Mouse (Mus musculus) midbrain, embryonic 14.5 days (tissue): ENCODE measurements around the gene Cyp1a1. TPM values are rescaled to one million over a fixed set of nuclear protein-coding genes. Genes with fewer than 3 reads are reported as not detected.

Experiments
- ATAC-seq: fragments of 200-750 bp; cut with Nextera tagmentation; 2 replicates; pipeline ENCODE4 v1.8.0; 2017; ENCODE audit warnings: moderate number of reproducible peaks, moderate library complexity; ENCODE audit not compliant: low FRiP score, low TSS enrichment
- DNase-seq: peaks from one replicate; pipeline ENCODE4 v3.0.0-alpha.2; 2015
- H3K27ac ChIP-seq: fragments of 300-500 bp; sonication (generic); replicated peaks from 2 replicates; pipeline ENCODE4 v1.5.1; 2014; ENCODE audit warnings: mild to moderate bottlenecking, low read depth, low read length, moderate library complexity
- H3K27me3 ChIP-seq: fragments of 300-500 bp; sonication (generic); 2 replicates; pipeline ENCODE4 v1.6.1; 2014; ENCODE audit warnings: low read length, control low read depth, mixed read lengths; ENCODE audit not compliant: control insufficient read depth, insufficient read depth
- H3K36me3 ChIP-seq: fragments of 300-500 bp; sonication (generic); 2 replicates; pipeline ENCODE4 v1.6.1; 2014; ENCODE audit warnings: low read length, control low read depth; ENCODE audit not compliant: control insufficient read depth, insufficient read depth
- H3K4me1 ChIP-seq: fragments of 300-500 bp; sonication (generic); 2 replicates; pipeline ENCODE4 v1.6.1; 2014; ENCODE audit warnings: mild to moderate bottlenecking, antibody characterized with exemption, low read length, control low read depth; ENCODE audit not compliant: control insufficient read depth, insufficient read depth
- H3K4me2 ChIP-seq: fragments of 300-500 bp; sonication (generic); 2 replicates; pipeline ENCODE4 v1.6.1; 2014; ENCODE audit warnings: mild to moderate bottlenecking, low read length, moderate library complexity
- H3K4me3 ChIP-seq: fragments of 300-500 bp; sonication (generic); replicated peaks from 2 replicates; pipeline ENCODE4 v1.5.1; 2014; ENCODE audit warnings: low read depth, low read length
- H3K9ac ChIP-seq: fragments of 300-500 bp; sonication (generic); replicated peaks from 2 replicates; pipeline ENCODE4 v1.6.1; 2014; ENCODE audit warnings: mild to moderate bottlenecking, low read length, moderate library complexity
- H3K9me3 ChIP-seq: fragments of 300-500 bp; sonication (generic); 2 replicates; pipeline ENCODE4 v1.6.1; 2016; ENCODE audit warnings: low read length, control low read depth, mixed read lengths; ENCODE audit not compliant: control insufficient read depth
- WGBS: fragments of 180-500 bp; shearing (Covaris S2); extraction: QIAGEN DNeasy Blood & Tissue Kit; methylation state at CpG from one replicate; pipeline ENCODE4 v1.1.7; 2014; 5-methylcytosine and 5-hydroxymethylcytosine counted together
- polyA plus RNA-seq: library from polyadenylated mRNA; unstranded; fragments of >200 nt; fragmentation: Nextera tagmentation; extraction: Ambion mirVana; gene quantifications from 2 replicates; pipeline ENCODE4 v1.2.1, GENCODE M21; 2014

The Cyp1a1 gene
- polyA plus RNA-seq, result 0.08 TPM in 1 of 2 replicates, not detected in the other

DNA sequence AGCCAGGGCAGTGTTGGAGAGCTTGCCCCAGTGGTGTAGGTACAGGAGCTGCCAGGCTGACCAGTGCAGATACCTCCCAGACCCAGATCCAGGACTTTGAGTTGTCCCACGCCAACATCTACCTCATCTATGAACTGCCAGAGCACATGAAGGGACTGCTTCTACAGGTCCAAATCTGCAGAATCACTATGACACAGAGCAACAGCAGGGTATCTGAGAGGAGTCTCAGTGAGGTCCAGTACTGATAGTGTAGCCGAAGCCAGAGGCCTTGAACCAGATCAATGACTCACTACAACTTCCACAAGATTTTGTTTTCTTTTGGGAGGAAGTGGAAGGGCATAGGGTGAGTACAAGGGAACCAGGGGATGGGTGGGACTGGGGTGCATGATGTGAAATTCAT, at the start of gene Cyp1a1:
Cyp1a1 (plus strand) TSS at position 178 of the 400 bp plus-strand sequence.
- Histone ChIP-seq H3K4me1 (no peaks in the 10 kb centered on the region), H3K4me3 (no peak within 1 kb of the TSS), H3K27me3 (no peaks in the 10 kb centered on the region), H3K4me2 (no peak within 1 kb of the TSS), H3K36me3 (no peaks in the 10 kb centered on the region), H3K27ac (no peak within 1 kb of the TSS), H3K9me3 (no peaks in the 10 kb centered on the region), H3K9ac (no peak within 1 kb of the TSS)
- DNase-seq, result no peak
- WGBS, result 82% methylated on average over 2 of the region's 2 CpGs
- ATAC-seq, result no peak

- DNase-seq (no peak), ATAC-seq (no peak)
- peak overlapping the region; percentile 33 for H3K4me2 ChIP-seq
- H3K4me1 ChIP-seq, result peaks cover 64% of the 10 kb centered on the region
- H3K36me3 ChIP-seq, result peaks cover 11% of the 10 kb centered on the region
- peak overlapping the region; percentile 37; the same call in 1 of the 2 replicates for H3K27ac ChIP-seq
- peak overlapping the region; percentile 36; the same call in 1 of the 2 replicates for H3K9ac ChIP-seq
- H3K4me3 ChIP-seq, result no peak overlapping the region
- no peaks in the 10 kb centered on the region for H3K9me3 ChIP-seq
- H3K27me3 ChIP-seq, result no peaks in the 10 kb centered on the region
- 51% methylated on average over 8 of the region's 8 CpGs for WGBS
Observed at GRCm38 (mm10) chr9:57638651-57639459, 48.9 kb upstream of the Cyp1a1 start.

DNA sequence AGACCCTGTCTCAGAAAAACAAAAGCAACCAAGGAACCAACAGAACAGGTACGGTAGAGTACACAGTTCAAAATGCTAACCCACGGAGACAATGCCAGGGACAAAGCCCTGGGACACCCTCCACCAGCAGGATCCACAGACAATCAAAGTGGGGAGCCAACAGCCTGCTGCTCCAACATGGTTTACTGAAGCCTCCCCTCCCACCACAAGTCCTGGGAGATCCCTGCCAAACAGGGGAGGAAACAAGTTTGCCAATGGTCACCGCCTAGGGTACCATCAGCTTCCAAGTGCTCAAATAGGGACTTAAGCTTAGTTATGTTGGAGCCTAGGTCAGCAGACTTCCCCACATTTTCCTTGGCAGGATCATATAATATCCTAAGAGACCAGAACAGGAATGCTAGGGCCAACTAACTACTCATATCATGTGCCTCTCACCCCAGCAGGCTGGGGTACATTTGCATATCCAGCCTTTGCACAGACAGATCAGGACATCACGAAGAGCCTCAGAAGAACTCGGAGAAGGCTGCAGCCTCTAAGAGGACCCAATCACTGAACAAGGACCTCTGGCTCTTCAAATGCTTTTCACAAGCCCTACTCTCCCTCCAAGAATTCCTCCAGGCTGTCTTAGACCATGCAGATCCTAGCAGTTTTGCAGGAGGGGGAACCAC, 47.9 kb upstream of the Cyp1a1 start:
- Histone ChIP-seq H3K9me3 (no peaks in the 10 kb centered on the region), H3K36me3 (peaks cover 11% of the 10 kb centered on the region; the same call in 1 of the 2 replicates), H3K9ac (peak overlapping the region; percentile 36; the same call in 1 of the 2 replicates), H3K27me3 (no peaks in the 10 kb centered on the region), H3K4me2 (peak overlapping the region; percentile 36), H3K4me1 (peaks cover 69% of the 10 kb centered on the region), H3K4me3 (no peak overlapping the region), H3K27ac (peak overlapping the region; percentile 49; the same call in 1 of the 2 replicates)
- 69% methylated on average over 5 of the region's 5 CpGs for WGBS
- no peak for ATAC-seq
- no peak for DNase-seq

DNA sequence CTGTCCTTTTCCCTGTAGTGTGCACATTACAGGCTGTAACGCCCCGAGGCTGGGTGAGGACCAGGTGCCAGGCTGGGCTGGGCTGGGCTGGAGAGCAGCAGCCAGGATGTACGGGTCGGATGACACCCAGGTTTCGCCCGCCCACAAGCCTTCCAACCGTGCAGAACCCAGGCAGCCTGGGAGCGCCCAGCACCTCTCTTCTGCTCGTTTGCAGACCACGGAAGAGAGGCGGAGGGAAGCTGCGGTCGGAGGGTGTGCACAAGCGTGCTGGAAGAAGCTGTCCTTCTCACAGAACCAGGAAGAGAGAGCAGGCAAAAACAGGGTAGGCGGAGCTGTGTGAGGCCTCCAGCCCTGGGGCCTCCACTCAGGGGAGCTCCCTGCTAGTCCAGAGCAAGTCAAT, 47.3 kb upstream of the Cyp1a1 start:
- ATAC-seq (no peak), DNase-seq (no peak)
- 31% methylated on average over 15 of the region's 15 CpGs for WGBS
- Histone ChIP-seq H3K27me3 (no peaks in the 10 kb centered on the region), H3K4me3 (no peak overlapping the region), H3K9me3 (no peaks in the 10 kb centered on the region), H3K9ac (peak overlapping the region; percentile 36), H3K27ac (peak overlapping the region; percentile 49; the same call in 1 of the 2 replicates), H3K36me3 (peaks cover 11% of the 10 kb centered on the region; the same call in 1 of the 2 replicates), H3K4me1 (peaks cover 69% of the 10 kb centered on the region), H3K4me2 (peak overlapping the region; percentile 36)

DNA sequence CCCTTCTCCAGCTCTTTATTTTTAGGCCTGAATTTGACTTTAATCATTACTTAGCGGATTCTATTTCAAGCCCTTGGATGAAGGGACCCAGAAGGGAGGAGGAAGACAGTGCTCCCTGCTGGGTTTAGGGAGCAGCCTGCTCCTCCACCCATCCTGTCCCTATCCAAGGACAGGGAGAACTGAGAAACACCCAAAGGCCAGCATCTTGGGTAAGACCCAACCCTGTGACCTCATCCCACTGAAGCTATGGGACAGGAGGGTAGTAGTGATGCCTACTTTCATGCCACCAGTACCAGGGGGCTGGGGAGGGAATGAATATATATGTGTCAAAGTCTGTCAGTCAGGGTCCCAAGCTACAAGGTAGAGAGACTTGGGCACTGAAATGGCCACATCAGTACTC, 46.7 kb upstream of the Cyp1a1 start:
- no peak overlapping the region; the same call in 1 of the 2 replicates for H3K4me2 ChIP-seq

DNA sequence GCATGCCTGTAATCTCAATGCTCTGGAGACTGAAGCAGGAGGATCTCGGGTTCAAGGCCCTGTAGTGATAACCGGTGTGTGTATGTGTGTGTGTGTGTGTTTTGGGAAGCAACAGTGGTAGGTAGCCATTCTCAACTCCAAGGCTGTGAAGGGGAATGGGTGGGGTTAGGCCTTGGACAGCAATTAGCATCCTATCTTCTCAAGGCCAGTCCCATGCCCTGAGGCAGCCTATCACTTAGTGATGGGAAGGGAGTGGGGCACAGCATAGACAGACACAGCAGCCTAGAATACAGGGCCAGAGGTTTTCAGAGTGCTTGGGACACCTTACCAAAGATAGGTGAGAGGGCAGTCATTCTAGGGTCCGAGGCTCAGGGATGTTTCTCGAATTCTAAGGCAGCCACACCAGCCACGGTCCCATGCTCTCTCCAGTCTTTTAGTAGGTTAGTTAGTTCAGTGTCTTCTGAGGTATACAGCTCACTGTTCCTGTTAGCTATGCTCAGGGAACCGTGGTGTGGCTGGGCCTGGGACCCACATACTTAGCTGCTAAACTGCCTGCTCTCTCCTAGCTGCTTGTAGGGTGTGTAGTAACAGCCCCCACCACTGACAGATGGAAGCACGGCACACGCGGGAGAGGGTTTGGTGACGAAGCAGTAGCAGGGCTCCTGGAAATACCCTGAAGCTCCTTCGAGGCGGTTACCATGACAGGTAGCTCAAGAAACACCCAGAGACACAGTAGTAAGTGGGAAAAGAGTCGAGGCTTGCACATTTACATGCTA, 45.8 kb upstream of the Cyp1a1 start:
- no peak overlapping the region for H3K9ac ChIP-seq
- peaks cover 69% of the 10 kb centered on the region for H3K4me1 ChIP-seq
- no peaks in the 10 kb centered on the region for H3K27me3 ChIP-seq
- H3K9me3 ChIP-seq, result no peaks in the 10 kb centered on the region
- H3K36me3 ChIP-seq, result peaks cover 11% of the 10 kb centered on the region; the same call in 1 of the 2 replicates
- no peak overlapping the region for H3K4me3 ChIP-seq
- peak overlapping the region; percentile 98; the same call in 1 of the 2 replicates for H3K4me2 ChIP-seq
- WGBS, result 87% methylated on average over 13 of the region's 13 CpGs
- DNase-seq (no peak), ATAC-seq (no peak)
- no peak overlapping the region for H3K27ac ChIP-seq

More for the DNA sequence above, 46.7 kb upstream of the Cyp1a1 start:
- Histone ChIP-seq H3K4me1 (peaks cover 69% of the 10 kb centered on the region), H3K27ac (0 out of 2 replicates have a peak overlapping the region, but pooled peaks have one; percentile 32), H3K9ac (peak overlapping the region; percentile 36; the same call in 1 of the 2 replicates), H3K4me3 (no peak overlapping the region), H3K36me3 (peaks cover 11% of the 10 kb centered on the region; the same call in 1 of the 2 replicates), H3K27me3 (no peaks in the 10 kb centered on the region), H3K9me3 (no peaks in the 10 kb centered on the region)
- ATAC-seq, result no peak
- WGBS, result 80% methylated on average over 1 of the region's 1 CpGs
- DNase-seq, result no peak

GRCm38 (mm10) chr9:57643169-57643855, 44.4 kb upstream of the Cyp1a1 start:
- Histone ChIP-seq H3K4me3 (peak overlapping the region; percentile 98), H3K9ac (peak overlapping the region; percentile 98), H3K9me3 (no peaks in the 10 kb centered on the region), H3K36me3 (0 out of 2 replicates have a peak, but pooled peaks cover 5% of the 10 kb centered on the region), H3K27ac (no peak overlapping the region), H3K27me3 (no peaks in the 10 kb centered on the region), H3K4me2 (peak overlapping the region; percentile 98), H3K4me1 (peaks cover 57% of the 10 kb centered on the region)
- 69% methylated on average over 9 of the region's 9 CpGs for WGBS
- ATAC-seq, result no peak
- DNase-seq, result no peak

- ATAC-seq (no peak), DNase-seq (no peak)
- Histone ChIP-seq H3K4me3 (peak overlapping the region; percentile 98), H3K9me3 (no peaks in the 10 kb centered on the region), H3K27me3 (no peaks in the 10 kb centered on the region), H3K4me1 (peaks cover 52% of the 10 kb centered on the region), H3K27ac (no peak overlapping the region), H3K36me3 (0 out of 2 replicates have a peak, but pooled peaks cover 5% of the 10 kb centered on the region), H3K9ac (peak overlapping the region; percentile 98), H3K4me2 (peak overlapping the region; percentile 98)
- 58% methylated on average over 7 of the region's 7 CpGs for WGBS
Observed at GRCm38 (mm10) chr9:57643856-57644180, 43.9 kb upstream of the Cyp1a1 start.
